Mouse (Mus musculus) cerebellum, adult (tissue): ENCODE results near the gene Vps11.
"Not testable (repeated sequence)": the region's sequence is repeated elsewhere in the genome, so short reads cannot be mapped to it uniquely, and the experiment has no call there.

ENCODE experiments used
- ATAC-seq: cut with Nextera tagmentation; 2 replicates; pipeline ENCODE4 v1.9.2; 2017; ENCODE audit warnings: mild to moderate bottlenecking, moderate library complexity, mixed read lengths; ENCODE audit not compliant: insufficient number of reproducible peaks, low FRiP score, low TSS enrichment

The Vps11 gene

DNA sequence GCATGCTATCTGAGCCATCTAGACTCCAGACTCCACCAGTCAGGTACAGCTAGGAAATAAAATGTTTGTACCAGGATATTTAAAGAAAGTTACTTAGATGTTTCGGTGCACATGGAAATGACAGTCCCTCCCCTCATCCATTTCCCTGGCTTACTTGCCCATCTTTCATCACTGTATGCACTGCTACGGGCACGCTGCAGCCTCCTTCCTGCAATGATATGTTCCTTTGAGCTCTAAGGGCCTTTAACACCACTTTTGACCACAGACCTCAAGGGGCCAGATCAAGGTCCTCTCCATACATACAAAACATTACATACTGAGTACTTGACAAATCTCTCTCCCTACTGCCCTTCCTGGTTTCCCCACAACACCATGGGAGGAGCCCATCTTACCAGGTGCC lies 24.5 kb downstream of the Vps11 start:
- ATAC-seq, result no peak

DNA sequence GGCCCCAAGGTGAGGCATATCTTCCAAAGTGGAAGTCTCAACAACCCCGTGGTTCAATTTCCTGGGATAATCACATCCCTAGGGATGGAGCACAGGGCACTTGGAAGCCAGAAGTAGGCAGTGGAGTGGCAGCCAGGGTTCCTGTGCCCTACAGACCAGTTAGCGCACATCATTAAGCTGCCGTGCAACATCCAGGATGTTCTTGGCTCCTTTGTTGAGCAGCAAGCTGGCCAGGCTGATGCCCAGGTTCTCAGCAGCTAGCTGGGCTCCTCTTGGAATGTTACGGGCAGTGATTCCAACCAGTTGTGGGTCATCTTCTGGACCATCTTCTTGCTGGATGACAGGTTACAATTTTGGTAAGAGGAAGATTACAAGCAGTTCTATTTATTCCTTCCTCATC lies 25.0 kb downstream of the Vps11 start:
- ATAC-seq, result not testable (repeated sequence)

DNA sequence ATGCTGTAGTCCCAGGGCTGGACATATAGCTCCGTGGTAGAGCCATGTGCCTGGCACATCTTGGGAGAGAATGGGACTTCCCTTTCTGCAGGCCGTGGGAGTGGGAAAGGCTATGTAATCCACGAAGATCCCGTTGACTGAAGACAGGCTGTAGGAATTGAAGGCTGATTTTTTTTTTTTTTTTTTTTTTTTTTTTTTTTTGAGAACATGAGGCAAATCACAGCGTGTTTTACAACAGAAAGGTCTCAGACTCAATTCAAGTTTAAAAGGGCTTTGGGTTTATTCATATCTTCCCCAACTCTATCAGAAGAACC lies 25.4 kb downstream of the Vps11 start:
- no peak for ATAC-seq

DNA sequence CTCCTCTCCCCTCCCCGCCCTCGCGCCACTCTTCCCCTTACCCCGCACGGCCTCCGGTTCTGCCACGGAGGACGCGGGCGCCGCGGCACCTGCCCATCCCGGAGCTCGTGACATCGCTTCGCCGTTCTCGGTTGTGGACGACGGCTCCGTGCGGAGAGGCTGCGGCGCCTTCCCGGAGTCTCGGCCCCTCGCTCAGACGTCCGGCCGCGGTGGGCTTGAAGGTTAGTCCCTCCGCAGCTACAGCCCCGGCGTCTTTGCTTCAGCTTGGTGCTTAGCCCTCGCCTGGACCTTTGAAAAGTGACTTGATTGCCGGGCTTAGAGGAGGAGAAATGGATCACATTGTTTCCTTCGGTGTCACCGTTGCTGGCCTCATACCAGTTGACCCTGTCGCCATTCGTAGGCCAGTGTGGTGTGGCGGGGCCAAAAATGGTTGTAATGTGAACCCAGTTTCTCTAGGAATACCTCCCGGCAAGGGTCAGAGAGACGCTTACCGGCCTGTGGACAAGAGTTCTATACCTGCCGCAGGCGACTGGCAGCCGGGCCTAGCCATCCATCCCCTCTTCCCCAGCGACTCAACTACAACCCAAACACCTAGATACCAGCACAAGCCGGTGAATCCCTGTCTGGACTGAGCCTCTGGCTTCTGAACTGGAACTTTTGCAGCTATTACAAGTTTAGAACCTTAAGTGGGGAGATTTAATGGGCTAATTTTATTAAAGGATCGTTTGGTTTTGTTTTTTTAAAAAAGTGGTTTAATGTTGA lies 26.0 kb downstream of the Vps11 start:
- peak; percentile 17; the same call in 1 of the 2 replicates for ATAC-seq

DNA sequence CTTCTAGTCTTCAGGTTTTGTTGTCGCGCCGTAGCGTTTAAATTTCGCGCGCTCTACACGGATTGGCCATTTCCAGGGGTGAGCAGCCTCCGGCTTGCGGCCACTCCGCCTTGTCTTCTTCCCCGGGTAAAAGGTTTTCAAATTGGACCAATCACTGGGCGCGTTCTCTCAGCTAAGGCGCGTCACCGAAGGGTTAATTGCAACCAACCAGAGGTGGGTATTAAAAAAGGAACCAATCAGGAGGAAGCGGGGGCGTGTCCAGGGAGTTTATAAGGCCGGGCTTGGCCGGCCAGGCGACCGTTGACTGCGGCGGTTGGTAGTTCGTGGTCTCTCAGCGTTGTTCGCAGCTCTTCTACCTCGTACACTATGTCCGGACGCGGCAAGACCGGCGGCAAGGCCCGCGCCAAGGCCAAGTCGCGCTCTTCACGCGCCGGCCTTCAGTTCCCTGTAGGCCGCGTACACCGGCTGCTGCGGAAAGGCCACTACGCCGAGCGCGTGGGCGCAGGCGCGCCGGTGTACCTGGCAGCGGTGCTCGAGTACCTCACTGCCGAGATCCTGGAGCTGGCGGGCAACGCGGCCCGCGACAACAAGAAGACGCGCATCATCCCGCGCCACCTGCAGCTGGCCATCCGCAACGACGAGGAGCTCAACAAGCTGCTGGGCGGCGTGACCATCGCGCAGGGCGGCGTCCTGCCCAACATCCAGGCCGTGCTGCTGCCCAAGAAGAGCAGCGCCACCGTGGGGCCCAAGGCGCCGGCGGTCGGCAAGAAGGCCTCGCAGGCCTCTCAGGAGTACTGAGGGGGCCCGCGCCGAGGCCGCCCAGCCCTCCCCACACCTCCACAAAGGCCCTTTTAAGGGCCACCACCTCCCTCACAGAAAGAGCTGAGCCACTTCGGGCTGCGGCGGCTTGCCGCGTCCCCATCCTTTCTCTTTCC lies 26.8 kb downstream of the Vps11 start, which contains the start of gene H2afx:
TSS of gene H2afx (plus strand) at position 299 of the 935 bp plus-strand sequence.
- peak; percentile 96 for ATAC-seq

DNA sequence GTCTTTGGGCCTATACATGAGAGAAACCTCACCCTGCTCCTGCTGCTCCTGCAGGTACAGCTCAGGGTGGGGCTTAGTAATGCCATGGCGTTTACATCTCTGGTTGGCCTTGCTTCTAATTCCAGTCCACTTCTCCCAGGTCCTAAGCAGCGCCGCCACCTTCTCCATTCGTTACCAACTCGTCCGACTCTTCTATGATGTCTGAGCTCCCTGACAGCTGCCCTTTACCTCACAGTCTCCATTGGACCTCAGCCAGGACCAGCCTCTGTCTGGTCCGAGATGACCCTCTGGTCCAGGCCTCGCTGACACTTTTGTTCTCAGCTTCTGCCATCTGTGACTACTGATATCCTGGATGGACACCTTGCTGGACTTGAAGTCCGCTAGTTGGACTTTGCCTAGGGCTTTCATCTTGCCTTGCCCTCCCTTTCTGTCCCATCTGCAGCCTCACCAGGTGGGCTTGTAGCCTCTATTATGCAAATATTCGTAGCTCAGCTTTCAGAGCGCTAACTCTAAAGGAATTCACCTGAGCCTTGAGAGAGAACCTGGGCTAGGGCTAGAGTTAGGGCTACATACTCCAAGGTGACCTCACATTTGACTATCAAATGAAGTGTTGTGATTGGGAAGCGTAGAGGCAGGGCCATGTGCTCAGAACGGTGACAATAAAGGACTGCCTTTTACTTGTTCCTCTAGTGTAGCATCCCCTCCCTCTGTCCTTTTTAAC lies 28.4 kb downstream of the Vps11 start:
- no peak for ATAC-seq

DNA sequence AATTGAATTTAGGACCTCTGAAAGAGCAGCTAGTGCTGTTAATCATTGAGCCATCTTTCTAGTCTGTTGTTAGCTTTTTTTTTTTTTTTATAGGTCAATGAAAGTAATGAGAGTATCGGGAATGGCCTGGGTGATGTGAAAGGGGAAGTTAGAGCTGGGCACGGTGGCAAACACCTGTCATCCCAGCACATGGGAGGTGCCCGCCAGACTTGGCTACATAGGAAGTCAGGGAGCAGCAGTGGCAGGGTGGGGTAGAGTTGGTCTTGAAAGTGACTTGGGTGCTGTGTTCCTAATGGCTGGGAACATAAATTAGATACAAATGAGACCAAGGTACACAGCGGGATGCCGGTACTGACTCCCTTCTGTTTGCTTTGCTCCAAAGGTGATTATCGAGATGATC lies 30.7 kb downstream of the Vps11 start:
- no peak for ATAC-seq

DNA sequence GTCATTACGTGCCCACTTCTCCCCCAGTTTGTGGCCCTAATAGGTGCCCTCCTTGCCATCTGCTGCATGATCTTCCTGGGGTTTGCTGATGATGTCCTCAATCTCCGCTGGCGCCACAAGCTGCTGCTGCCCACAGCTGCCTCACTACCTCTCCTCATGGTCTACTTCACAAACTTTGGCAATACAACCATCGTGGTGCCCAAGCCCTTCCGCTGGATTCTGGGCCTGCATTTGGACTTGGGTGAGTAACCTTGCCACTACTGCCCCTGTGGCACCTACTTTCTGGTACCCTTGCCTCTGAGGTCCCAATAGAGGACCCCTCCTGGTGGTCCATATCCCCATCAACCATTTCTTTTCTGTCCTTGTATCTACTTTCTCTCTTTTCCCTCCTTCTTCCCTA lies 33.5 kb downstream of the Vps11 start:
- no peak for ATAC-seq

DNA sequence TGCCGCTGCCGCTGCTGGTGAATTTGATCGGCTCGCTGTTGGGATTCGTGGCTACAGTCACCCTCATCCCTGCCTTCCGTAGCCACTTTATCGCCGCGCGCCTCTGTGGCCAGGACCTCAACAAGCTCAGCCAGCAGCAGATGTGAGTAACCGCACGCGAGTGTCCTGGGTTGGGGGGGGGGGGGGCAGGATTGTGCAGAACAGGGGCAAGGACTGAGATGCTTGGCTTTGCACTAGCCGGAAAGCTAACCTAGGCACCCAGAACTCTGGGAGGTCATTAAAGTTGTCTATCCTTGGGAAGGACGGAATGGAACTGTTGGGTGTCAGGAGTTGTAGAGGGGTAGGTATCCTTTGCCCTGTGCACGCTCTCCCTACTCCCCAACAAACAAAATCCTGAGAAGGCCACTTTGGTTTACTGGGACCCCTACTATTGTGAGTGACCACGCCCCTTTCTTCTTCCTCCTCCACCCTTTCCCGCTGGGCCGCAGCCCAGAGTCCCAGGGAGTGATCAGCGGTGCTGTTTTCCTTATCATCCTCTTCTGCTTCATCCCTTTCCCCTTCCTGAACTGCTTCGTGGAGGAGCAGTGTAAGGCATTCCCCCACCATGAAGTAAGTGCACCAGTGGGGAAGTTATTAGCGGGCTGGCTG lies 34.3 kb downstream of the Vps11 start:
- ATAC-seq, result no peak

DNA sequence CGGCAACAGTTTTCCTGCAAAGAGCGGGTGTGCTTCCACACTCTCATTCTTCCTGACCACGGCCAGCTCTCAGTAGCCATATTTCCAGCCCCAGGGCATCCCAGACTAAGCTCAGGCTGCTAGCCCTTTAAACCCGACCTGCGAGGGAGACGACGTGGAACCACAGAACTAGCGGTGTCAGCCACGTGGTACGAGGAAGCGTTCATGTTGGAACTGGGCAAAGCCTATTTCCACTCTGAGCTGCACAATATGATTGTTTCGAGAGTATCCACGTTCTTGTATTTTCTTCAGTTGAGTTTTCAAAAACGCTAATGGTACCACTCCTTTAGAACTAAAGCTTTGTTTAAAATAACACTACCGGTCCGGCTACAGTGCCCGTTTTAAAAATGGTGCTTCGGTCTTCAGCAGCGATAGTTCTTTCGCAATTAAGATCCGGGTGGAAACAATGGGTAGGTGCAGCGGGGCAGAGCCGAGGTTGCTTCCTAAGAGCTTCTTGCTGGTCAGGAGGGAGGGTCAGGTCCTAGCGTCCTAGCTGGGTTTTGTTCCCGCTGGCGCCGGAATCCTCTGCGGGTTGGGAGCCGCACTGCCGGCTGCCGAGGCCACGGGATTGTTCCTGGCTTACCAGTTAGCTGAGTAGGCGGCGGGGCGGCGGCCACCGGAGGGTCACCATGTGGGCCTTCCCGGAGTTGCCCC lies 35.0 kb downstream of the Vps11 start:
- ATAC-seq, result peak; percentile 95

DNA sequence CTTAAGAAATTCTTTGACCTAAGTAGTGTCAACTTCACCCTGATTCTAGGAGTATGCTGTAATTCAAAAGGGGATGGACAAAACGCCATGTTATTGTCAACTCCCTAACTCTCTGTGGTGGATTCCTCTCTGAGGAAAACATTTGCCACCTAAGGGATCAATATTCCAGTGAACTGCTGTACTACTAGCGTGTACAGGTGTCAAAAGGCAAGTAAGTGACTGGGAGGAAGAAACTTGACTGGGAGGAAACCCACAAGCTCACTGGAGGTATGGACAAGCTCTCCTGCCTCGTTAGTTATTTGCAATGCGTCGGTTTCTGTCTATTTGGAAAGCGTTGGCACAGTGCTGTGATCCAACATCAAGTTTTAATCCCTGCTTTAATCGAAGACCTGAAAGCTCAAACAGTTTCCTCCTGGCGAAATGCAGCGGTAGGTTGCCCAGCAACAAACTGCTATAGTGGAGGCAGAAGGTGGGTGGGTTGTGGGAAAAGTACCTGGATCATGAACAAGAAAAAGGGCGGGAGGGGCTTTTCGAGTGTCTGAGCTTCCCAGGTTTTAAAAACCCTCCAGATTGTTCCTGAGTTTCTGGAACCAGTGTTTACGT lies 35.6 kb downstream of the Vps11 start, which contains the start of gene Dpagt1:
TSS of gene Dpagt1 (plus strand) at position 252 of the 603 bp plus-strand sequence.
- ATAC-seq, result no peak

DNA sequence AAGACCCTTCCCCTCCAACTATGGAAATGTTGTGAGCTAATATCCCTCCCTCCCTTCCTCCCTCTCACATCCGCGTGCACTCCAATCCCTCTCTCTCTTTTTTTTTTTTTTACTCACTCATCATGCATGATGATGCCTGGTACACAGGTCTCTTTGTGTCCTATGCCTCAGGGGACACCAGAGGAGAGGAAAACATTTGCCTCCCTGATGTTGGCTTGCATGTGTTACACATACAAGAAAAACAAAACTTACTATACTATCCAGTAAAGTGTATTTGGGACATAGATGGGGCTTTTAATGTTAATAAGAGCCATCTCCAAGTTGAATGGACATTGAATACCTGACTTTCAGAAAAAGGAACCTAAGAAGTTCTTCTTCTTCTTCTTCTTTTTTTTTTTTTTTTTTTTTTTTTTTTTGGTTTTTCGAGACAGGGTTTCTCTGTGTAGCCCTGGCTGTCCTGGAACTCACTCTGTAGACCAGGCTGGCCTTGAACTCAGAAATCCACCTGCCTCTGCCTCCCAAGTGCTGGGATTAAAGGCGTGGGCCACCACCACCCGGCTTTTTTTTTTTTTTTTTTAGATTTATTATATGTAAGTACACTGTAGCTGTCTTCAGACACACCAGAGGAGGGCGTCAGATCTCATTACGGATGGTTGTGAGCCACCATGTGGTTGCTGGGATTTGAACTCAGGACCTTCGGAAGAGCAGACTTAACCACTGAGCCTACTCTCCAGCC lies 36.3 kb downstream of the Vps11 start:
- not testable (repeated sequence) for ATAC-seq

DNA sequence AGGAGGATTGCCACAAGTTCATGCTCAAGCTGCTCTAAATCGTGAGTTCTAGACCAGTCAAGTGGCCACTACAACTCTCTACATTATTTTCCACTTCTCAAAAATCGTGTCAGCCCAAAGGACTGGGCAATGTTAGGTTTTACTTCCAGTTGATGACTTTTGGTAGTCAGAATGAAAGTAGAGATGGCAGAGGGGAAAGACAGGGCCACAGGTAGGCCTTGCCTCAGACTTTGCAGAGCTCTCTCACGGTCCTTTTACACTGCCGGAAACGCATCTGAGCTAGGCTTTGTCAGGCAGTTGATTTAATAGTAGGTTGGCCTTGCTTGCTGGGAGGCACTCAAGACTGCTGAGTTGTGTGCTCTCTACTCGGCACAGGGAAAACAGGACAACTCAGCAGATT lies 37.3 kb downstream of the Vps11 start:
- ATAC-seq, result no peak

DNA sequence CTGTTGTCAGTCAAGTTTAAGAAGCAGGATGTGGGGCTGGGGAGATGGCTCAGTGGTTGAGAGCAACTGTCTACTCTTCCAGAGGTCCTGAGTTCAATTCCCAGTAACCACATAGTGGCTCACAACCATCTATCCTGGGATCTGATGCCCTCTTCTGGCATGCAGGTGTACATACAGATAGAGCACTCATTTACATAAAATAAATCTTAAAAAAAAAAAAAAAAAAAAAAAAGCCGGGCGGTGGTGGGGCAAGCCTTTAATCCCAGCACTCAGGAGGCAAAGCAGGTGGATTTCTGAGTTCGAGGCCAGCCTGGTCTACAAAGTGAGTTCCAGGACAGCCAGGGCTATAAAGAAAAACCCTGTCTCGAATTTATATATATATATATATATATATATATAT lies 37.8 kb downstream of the Vps11 start:
- ATAC-seq, result not testable (repeated sequence)

DNA sequence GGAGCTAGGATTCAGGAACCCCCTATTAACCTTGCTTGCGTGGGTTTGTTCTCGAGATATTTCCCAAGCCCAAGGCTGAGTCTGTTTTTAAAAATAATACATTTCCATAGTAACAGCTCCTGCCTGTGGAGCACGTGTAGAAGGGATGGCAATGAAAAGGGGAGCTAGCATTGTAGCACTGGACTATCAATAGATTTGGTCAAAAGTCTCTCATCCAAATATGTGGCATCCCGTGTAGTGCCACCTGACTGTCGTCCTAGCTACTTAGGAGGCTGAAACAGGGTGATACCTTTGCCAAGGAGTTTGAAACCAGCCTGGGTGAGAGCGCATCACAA lies 40.7 kb downstream of the Vps11 start:
- ATAC-seq, result no peak

DNA sequence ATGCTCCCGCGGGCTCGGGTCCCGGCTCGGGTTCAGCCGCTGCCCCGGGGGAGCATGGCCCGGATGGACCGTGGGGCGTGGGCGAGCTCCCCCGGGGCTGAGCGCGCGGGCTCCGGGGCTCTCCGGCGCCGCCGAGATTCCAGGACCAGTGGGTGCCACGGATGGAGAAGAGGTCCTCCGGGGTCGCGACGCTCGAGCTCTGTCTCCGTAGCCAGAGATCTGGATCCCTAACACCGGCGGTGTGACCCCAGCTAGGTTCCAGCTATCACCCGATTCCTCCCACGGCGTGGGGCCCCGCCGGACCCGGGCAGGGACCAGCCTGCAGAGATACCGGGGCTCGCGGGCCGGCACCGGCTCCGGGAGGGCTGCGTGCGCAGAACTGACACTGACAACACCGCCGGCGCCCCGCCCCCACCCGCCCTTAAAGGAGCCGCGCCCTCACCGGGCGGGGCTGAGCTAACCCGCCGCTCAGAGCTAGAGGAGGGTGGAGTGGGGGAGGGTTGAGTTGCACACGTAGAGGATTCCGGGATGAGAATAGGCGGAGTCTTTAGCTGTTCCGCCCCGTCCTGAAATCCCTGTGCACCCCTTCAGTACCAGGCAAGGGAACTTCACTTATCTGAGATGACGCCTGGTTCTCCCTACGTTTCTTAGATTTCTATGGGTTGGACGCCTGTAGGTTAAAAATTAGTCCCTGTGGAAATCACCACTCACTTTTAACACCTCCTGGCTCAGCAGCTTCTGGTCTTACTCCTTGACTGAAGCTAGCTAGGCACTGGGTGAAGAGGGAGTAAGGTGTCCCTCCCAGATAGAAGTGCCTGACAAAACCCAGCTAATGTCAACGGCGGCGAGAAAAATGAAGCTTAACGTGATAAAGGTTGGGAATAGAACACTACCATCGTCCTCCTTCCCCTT lies 41.3 kb downstream of the Vps11 start, which contains the start of gene C2cd2l:
TSS of gene C2cd2l (minus strand) at position 399 of the 912 bp plus-strand sequence.
- ATAC-seq, result peak; percentile 92

DNA sequence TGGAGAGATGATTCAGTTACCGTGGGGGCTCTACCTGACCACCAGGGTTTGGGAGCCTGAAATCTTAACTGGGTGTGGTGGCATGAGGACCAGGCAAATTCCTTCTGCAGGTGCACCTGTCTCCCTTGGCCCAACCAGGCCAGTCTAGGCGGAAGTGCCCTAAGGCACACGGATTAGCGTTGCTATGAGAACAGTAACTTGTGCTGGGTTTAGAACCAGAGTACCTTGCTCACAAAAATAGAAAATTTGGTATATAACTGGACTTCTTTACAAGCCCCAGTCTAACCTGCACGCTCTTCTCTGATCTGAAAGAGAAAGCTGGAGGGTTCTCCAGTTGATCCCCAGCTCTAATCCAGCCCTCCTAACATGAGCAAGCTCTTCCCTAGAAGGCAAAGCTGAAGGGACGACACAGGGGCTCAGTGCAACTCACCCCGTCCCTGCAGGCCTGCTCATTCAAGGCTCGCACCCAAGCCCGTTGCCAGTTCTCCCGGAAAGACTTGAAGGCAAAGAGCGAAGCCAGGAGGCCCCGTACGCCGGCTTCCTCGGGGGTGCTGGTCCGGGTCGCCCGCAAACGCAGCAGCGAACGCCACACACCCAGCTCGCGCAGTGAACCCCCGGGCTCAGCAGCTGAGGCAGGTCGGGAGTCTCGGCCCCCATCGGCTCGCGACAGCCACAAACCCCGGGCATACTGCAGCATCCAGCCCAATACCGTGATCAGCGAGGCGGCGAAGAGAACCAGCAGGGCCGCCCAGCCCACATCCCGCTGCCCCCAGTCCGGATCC lies 42.2 kb downstream of the Vps11 start:
- no peak for ATAC-seq
